Mouse (Mus musculus) MN1 (cell line): ENCODE data around the gene Atat1.

ENCODE experiments used
- DNase-seq: peaks from one replicate; pipeline ENCODE4 v3.0.0-alpha.2; 2016; ENCODE audit warnings: low spot score

Atat1 gene

GRCm38 (mm10) chr17:35917463-35918251 lies 7.8 kb upstream of the Atat1 start:
- DNase-seq, result peak; percentile 67

DNA sequence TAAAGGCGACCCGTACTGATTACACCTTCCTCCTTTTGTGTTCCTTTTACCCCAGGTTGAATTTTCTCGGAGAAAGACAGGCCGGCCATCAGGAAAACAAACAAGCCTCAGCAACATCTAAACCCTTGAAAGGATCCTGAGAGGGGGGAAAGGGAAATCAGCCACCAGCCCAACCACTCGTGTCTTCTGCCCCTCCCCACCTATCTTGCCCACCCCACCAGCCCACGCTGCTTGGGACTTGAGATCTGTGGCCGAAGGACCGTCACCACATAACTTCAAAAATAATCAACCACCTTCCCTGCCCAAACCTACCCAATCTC lies 7.2 kb upstream of the Atat1 start:
- no peak for DNase-seq

- peak; percentile 99 for DNase-seq
Observed at GRCm38 (mm10) chr17:35916297-35917142, 6.6 kb upstream of the Atat1 start, which contains the start of the genes Mrps18b and Ppp1r10. Gene Mrps18b (minus strand): TSS chr17:35916389. Gene Ppp1r10 (plus strand): TSS chr17:35916434.

DNA sequence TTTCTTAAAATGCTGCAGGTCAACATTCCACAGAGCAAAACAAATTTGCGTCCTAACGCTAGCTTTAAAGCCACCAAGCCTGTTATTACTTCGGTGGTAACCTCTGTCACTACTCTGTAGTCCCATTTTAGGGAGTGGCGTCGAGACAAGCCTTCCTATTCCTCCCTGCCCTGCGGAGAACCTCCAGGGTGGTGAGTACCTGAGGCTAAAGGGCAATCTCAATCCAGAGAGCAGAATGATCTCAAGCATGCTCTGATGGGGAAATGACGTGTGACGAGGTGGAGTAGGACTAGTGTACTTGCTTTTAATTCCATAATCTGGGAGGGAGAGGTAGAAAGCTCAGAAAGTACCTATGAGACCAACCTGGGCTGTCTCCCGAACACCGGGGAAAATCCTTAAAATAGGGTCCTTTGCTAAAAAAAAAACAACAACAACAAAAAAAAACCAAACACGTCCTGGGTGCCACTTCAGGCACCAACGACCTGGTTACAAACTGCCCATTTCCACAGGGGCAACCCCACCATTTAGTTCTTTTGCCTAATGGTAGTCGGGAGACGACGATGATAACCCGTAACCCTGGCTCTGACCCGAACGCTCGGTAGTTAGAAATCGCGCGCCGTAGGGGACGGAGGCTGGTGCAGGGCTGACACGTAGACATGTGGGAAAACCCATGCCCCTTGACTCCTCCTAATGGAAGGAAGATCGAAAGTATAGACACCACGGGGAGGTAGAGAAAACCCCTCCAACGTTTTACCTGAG lies 5.8 kb upstream of the Atat1 start:
- peak; percentile 45 for DNase-seq

GRCm38 (mm10) chr17:35914975-35915374 lies 5.1 kb upstream of the Atat1 start:
- DNase-seq, result peak; percentile 43

DNA sequence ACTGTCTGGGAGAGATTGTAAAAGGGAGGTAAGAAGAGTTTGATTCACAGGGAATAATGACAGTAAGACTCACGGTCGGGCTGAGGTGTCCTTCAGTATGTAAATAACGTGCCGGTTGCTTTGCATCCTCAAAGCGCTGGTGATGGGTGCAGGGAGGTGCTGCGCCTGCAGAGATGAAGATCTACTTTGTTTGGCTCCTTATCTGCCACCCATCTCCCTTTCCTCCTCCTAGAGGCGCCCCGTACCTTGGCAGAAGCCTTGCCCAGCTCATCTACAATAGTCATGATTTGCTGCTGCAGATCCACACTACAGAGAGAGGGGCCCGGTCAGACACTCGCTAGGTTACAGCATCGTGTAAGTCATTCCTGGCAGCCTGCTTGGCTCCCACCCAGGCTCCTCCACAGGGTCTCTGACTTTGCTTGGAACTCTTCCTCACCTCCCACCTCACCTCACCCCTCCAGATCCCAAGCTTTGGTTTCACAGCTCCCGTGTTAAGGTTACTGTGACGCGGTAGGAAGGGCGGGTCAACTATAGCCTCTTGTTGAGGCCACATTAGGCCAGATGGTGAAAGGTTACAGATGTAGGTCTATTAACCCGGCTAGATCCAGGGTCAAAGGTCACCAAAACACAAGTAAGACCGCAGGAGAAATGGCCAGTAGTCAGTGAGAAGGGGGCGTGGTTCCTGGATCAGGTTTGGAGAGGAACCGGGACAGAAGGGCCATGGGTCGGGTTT lies 523 bp downstream of the Atat1 start:
- DNase-seq, result no peak

GRCm38 (mm10) chr17:35907609-35908008 lies 2.3 kb downstream of the Atat1 start:
- DNase-seq, result peak; percentile 27

DNA sequence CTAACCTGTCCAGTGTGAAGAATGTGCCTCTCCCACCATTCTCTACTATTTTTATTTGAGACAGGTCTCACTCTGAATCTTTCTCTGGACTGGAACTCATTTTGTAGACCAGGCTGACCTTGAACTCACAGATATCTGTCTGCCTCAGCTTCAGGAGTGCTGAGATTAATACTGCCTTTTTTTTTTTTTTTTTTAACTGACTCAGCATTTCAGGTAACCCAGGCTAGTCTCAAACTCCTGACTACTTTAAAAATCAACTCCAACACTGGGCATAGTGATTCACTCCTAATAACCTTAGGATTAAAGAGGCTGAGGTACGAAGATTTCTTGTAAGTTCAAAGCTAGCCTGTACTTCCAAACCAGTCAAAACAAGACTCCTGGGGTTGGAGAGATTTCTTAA lies 4.3 kb downstream of the Atat1 start:
- DNase-seq, result no peak

- no peak for DNase-seq
Observed at GRCm38 (mm10) chr17:35903992-35904355, 5.9 kb downstream of the Atat1 start.

DNA sequence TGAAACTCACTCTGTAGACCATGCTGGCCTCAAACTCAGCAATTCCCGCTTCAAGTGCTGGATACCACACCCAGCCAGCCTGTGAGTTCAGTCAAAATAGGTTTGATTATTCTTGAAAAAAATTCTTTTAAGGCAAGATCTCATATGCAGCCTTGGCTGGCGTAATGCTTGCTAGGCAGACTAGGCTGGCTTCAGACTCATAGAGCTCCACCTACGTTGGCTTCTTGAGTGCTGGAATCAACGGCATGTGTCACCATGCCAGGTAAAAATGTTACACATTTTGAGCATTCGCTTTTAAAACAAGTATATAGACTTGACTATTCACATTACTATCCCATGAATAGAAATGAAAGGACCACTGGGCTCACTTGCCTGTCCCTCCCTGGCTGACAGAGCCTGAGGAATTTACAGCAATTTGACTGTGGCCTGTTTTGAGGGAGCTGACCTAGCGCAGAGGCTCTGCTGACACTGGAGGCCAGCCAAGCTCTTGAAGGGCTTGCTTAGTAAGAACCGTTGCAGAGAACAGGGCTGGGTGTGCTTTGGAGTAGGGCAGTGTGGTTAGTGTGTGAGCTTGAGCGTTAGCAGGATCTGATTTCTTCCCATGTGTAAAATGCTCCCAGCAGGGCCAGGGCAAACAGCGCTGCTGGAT lies 6.4 kb downstream of the Atat1 start:
- DNase-seq, result peak; percentile 86

DNA sequence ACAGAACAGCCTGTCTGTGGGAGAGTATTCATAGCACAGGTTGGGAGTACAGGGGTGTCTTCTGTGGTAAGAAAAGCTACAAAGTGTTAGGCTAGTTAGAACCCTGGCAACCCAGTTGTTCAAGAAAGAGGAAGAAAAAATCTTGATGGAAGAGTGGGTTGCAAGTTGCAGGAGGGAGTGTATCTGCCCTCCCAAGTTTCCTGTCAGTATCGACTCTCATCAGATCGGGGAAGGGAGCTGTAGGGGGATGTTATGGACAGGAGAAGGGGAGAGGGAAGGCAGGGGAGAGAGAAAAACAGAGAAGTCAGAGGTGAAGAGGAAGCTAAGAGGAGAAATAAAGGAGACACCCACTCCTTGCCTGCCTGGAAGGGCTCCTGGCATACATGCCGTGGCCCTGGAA lies 9.2 kb downstream of the Atat1 start:
- no peak for DNase-seq

GRCm38 (mm10) chr17:35897644-35898573 lies 12.0 kb downstream of the Atat1 start:
- no peak for DNase-seq

GRCm38 (mm10) chr17:35896781-35897643 lies 12.9 kb downstream of the Atat1 start, which contains the start of gene 2310061I04Rik:
Gene 2310061I04Rik (minus strand): TSS chr17:35897431.
- peak; percentile 95 for DNase-seq

GRCm38 (mm10) chr17:35887725-35888124 lies 22.1 kb downstream of the Atat1 start:
- no peak for DNase-seq

- DNase-seq, result no peak
Observed at GRCm38 (mm10) chr17:35883777-35884176, 26.1 kb downstream of the Atat1 start.

DNA sequence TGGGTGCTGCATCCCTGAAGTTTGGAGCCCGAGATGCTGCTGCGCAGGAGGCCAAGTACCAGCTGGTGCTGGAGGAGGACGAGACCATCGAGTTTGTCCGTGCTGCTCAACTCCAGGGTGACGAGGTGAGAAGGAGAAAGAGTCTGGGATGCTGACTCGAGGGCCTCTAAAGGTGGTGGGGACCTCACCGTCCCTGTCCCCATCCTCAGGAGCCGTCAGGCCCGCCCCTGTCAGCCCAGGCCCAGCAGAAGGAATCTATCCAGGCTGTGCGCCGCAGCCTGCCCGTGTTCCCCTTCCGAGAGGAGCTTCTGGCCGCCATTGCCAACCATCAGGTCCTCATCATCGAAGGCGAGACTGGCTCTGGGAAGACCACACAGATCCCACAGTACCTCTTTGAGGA lies 27.0 kb downstream of the Atat1 start:
- DNase-seq, result no peak

GRCm38 (mm10) chr17:35879245-35880057 lies 30.4 kb downstream of the Atat1 start, which contains the start of gene Dhx16:
Gene Dhx16 (plus strand): TSS chr17:35879819.
- peak; percentile 98 for DNase-seq

DNA sequence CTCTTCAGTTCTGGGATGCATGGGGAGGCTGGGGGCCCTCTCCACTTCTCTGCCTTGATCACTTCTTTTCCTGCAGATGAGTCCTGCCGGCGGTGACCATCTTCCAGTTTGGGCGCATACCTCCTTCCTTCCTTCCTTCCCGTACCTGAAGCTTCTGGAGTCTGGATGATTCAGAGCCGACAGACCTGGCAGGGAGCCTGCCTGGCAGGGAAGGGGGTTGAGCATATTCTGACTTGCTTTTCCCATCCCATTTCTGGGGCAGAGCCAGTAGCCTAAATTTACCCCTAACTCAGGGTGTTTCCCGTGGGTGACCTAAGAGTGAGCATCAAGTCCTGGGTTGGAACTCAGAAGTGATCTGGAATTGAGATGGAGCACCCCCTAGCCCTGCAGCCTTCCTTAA lies 35.2 kb downstream of the Atat1 start:
- peak; percentile 45 for DNase-seq
